Mouse (Mus musculus): ENCODE data around the gene Carns1. TPM values are rescaled to one million over a fixed set of nuclear protein-coding genes. Genes with fewer than 3 reads are reported as not detected.
"Not testable (repeated sequence)": the region's sequence is repeated elsewhere in the genome, so short reads cannot be mapped to it uniquely, and the experiment has no call there.

The Carns1 gene
- polyA plus RNA-seq, 1 experiment from 2014 or later: 6.0 TPM

DNA sequence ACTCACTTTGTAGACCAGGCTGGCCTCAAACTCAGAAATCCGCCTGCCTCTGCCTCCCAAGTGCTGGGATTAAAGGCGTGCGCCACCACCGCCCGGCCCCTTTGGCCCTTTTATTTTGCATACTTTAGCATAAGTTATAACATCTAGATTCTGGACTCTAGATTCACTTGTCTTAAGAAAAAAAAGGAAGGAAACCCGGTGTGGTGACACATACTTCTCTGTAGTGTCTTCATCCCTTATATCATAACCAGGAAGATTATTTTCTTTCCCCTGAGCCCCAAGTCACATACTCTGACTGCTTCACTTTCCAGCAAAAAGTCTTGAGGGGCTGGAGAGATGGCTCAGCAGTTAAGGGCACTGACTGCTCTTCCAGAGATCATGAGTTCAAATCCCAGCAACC is 53.4 kb downstream of the Carns1 start:
- H3K27me3 ChIP-seq (ENCODE audit: control insufficient read depth, insufficient read depth, low read length); H3K9ac ChIP-seq; H3K27ac ChIP-seq; DNase-seq (ENCODE audit: low spot score); H3K9me3 ChIP-seq (ENCODE audit: control insufficient read depth, low read length); ATAC-seq (ENCODE audit: low FRiP score); H3K4me3 ChIP-seq (replicated peaks; ENCODE audit: low read length); H3K36me3 ChIP-seq (replicated peaks; ENCODE audit: control insufficient read depth, insufficient read depth): not testable (repeated sequence)
- Histone ChIP-seq H3K4me2 (replicated peaks) (peak overlapping the region; percentile 33), H3K4me1 (replicated peaks; ENCODE audit: control insufficient read depth, insufficient read depth, low read length) (peaks cover 15% of the 10 kb centered on the region)
- 60% methylated on average over 6 of the region's 6 CpGs for WGBS

DNA sequence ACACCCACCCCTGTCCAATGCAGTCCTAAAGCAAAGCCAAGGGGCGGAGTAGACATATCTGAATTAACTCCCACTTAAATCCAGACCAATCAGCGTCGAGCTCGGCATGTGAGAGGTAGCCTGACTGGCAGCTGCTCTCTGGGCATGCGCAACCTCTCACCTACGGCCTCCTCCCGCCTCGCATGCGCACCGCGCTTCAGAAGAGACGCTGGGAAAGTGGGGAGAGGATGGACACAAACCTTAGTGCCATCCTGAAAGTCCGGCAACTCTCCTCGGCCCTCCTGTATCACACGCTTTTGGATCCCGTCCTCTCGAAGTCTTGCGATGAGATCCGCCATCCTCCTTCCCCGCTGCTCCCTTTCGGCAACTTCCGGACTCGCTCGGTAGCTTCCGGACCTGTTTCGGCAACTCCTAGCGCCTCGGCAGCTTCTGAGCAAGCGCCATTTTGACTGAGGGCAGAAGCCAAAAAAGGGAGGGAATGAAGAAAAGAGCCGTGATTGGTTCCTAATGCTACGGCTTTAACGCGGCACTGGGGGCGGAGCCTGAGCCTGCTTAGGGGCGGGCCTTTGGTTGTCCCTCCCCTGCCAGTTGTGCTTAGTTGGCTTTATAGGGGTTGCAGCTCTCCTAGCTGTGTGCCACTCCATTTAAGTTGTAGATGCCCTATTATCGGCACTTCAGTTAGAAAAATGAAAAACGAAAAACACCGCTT is 54.0 kb downstream of the Carns1 start:
- Histone ChIP-seq H3K4me2 (replicated peaks) (peak overlapping the region; percentile 37), H3K9me3 (ENCODE audit: control insufficient read depth, low read length) (no peaks in the 10 kb centered on the region), H3K4me1 (replicated peaks; ENCODE audit: control insufficient read depth, insufficient read depth, low read length) (peaks cover 9% of the 10 kb centered on the region), H3K27me3 (ENCODE audit: control insufficient read depth, insufficient read depth, low read length) (no peaks in the 10 kb centered on the region), H3K36me3 (replicated peaks; ENCODE audit: control insufficient read depth, insufficient read depth) (peaks cover 16% of the 10 kb centered on the region), H3K4me3 (replicated peaks; ENCODE audit: low read length) (peak overlapping the region; percentile 33), H3K27ac (peak overlapping the region; percentile 76), H3K9ac (peak overlapping the region; percentile 48)
- ATAC-seq (ENCODE audit: low FRiP score) (peak; percentile 81), DNase-seq (ENCODE audit: low spot score) (peak; percentile 98)
- 4% methylated on average over 38 of the region's 38 CpGs for WGBS

DNA sequence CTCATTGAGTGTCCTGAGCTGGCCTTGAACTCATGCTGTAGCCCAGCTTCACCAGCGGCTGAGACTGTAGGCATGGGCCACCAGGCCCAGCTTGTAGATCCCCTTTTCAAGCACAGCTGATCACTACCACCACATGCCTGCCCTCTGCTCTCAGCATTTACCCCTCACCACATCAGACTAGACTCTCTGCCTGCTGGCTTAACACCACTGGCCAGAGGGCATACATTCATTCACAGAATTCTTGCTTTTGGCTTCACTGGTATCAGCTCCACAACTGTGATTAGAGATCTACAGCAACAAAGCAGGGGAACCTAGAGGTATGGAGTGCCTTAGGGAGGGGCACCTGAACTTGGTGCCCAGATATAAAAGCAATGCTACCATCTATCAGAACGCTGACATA is 54.8 kb downstream of the Carns1 start:
- 98% methylated on average over 2 of the region's 2 CpGs for WGBS
- Histone ChIP-seq H3K9ac (no peak overlapping the region), H3K27ac (0 out of 2 replicates have a peak overlapping the region, but pooled peaks have one; percentile 76), H3K27me3 (ENCODE audit: control insufficient read depth, insufficient read depth, low read length) (no peaks in the 10 kb centered on the region), H3K36me3 (replicated peaks; ENCODE audit: control insufficient read depth, insufficient read depth) (peaks cover 24% of the 10 kb centered on the region), H3K4me1 (replicated peaks; ENCODE audit: control insufficient read depth, insufficient read depth, low read length) (peaks cover 9% of the 10 kb centered on the region), H3K4me3 (replicated peaks; ENCODE audit: low read length) (peak overlapping the region; percentile 33), H3K4me2 (replicated peaks) (peak overlapping the region; percentile 37), H3K9me3 (ENCODE audit: control insufficient read depth, low read length) (no peaks in the 10 kb centered on the region)
- ATAC-seq (ENCODE audit: low FRiP score) (no peak), DNase-seq (ENCODE audit: low spot score) (no peak)

DNA sequence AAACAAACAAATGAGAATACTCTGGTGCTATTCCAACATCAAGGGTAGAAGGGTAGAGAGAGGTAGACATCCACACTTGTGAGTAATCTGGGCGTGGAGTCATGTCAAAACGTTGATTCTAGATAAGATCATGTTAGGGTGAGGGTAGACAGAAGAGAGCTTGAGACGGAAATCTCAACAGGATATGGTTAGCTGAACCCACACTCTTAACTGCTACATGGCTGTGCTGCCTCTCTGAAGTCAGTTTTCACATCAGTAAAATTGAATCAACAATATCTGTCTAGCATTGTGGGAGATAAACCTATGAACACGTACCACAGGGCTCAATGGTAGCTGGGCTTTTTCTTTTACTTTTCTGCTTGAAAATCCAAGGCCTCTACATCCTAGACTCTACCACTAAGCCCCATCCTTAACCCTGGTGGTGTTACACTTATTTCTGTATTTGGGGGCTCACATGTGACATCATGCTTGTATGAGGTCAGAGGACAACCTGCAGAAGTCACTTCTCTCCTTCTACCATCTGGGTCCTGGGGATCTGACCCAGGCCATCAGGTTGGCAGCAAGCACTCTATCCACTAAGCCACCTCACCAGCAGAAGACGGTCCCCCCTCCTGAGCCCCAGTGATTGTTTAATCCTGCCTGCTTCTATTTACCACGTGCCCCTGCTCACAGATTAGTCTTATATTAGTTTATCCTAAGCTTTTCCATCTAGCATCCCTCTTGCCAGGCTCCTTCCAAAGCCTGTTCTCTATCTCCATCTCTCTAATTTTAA is 55.4 kb downstream of the Carns1 start:
- WGBS: 89% methylated on average over 6 of the region's 6 CpGs

DNA sequence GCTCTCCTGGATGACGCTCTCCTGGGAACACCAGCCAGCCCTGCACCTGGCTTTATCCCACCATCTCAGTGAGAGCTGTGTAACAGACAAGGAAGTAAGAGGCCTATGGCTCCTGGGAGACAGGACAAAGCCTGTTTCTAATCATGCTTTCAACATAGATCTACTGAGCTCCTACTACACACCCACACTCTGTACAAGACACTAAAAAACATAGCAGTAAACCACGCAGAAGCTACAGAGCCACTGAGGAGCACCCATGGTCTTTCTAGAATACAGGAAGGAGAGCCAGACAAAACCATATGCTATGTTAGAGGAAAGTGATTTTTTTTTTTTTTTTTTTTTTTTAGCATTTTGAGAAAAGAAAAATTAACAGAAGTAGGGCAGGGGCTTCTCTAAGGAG is 56.9 kb downstream of the Carns1 start:
- WGBS: 94% methylated on average over 2 of the region's 2 CpGs
- DNase-seq (ENCODE audit: low spot score) (no peak), ATAC-seq (ENCODE audit: low FRiP score) (no peak)
- peaks cover 45% of the 10 kb centered on the region for H3K36me3 ChIP-seq (replicated peaks; ENCODE audit: control insufficient read depth, insufficient read depth)
- no peak overlapping the region for H3K4me3 ChIP-seq (replicated peaks; ENCODE audit: low read length)
- H3K9me3 ChIP-seq (ENCODE audit: control insufficient read depth, low read length): no peaks in the 10 kb centered on the region
- peaks cover 9% of the 10 kb centered on the region for H3K4me1 ChIP-seq (replicated peaks; ENCODE audit: control insufficient read depth, insufficient read depth, low read length)
- no peak overlapping the region for H3K4me2 ChIP-seq (replicated peaks)
- no peak overlapping the region for H3K9ac ChIP-seq
- H3K27me3 ChIP-seq (ENCODE audit: control insufficient read depth, insufficient read depth, low read length): no peaks in the 10 kb centered on the region
- H3K27ac ChIP-seq: no peak overlapping the region

More for the DNA sequence above, 55.4 kb downstream of the Carns1 start:
- DNase-seq (ENCODE audit: low spot score) (no peak), ATAC-seq (ENCODE audit: low FRiP score) (no peak)
- no peaks in the 10 kb centered on the region for H3K27me3 ChIP-seq (ENCODE audit: control insufficient read depth, insufficient read depth, low read length)
- H3K27ac ChIP-seq: no peak overlapping the region
- H3K4me3 ChIP-seq (replicated peaks; ENCODE audit: low read length): no peak overlapping the region
- H3K36me3 ChIP-seq (replicated peaks; ENCODE audit: control insufficient read depth, insufficient read depth): peaks cover 30% of the 10 kb centered on the region
- peaks cover 9% of the 10 kb centered on the region for H3K4me1 ChIP-seq (replicated peaks; ENCODE audit: control insufficient read depth, insufficient read depth, low read length)
- no peaks in the 10 kb centered on the region for H3K9me3 ChIP-seq (ENCODE audit: control insufficient read depth, low read length)
- H3K9ac ChIP-seq: no peak overlapping the region
- no peak overlapping the region for H3K4me2 ChIP-seq (replicated peaks)

DNA sequence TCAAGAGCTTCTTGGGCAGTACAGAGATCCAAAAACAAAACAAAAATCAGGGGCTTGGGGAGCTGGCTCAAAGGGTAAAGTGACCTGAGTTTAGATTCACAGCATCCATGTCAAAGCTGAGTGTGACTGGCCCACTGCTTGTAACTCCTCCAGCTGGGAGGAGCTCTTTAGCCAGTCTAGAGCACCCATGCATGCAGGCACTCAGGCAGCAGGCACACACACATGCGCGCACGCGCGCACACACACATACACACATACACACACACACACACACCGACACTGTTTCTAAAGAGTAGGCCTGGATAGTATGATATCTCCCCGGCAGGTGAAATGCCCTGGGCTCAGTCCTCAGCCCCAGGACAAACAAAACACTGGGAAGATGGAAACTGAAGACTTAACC is 58.3 kb downstream of the Carns1 start:
- Histone ChIP-seq H3K4me3 (replicated peaks; ENCODE audit: low read length) (no peak overlapping the region), H3K36me3 (replicated peaks; ENCODE audit: control insufficient read depth, insufficient read depth) (peaks cover 59% of the 10 kb centered on the region), H3K4me2 (replicated peaks) (no peak overlapping the region), H3K4me1 (replicated peaks; ENCODE audit: control insufficient read depth, insufficient read depth, low read length) (peaks cover 9% of the 10 kb centered on the region), H3K9ac (no peak overlapping the region), H3K27ac (no peak overlapping the region), H3K9me3 (ENCODE audit: control insufficient read depth, low read length) (no peaks in the 10 kb centered on the region), H3K27me3 (ENCODE audit: control insufficient read depth, insufficient read depth, low read length) (no peaks in the 10 kb centered on the region)
- ATAC-seq (ENCODE audit: low FRiP score) (no peak), DNase-seq (ENCODE audit: low spot score) (no peak)
- 97% methylated on average over 7 of the region's 7 CpGs for WGBS

DNA sequence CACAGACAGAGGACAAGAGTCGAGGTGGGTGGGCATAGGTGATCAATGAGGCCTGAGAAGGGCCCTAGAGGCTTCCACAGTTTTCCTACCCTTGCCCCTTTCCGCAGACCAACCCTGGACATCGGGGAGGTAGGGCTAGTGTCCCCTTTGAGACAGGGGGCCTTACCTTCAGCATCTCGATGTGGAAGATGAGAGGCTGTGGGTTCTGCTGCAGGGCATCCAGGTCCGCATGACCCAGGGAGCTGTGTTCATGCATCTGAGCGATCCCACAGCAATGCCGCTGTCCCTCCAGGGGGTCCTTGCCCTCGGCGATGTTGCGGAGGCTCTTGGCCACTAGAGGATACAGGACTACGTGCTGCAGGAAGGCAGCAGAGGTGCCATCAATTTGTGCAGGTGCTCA is 59.5 kb downstream of the Carns1 start:
- 85% methylated on average over 11 of the region's 11 CpGs for WGBS
- peaks cover 8% of the 10 kb centered on the region for H3K4me1 ChIP-seq (replicated peaks; ENCODE audit: control insufficient read depth, insufficient read depth, low read length)
- no peak overlapping the region for H3K4me3 ChIP-seq (replicated peaks; ENCODE audit: low read length)
- ATAC-seq (ENCODE audit: low FRiP score) (no peak), DNase-seq (ENCODE audit: low spot score) (no peak)
- no peak overlapping the region for H3K4me2 ChIP-seq (replicated peaks)
- H3K36me3 ChIP-seq (replicated peaks; ENCODE audit: control insufficient read depth, insufficient read depth): peaks cover 70% of the 10 kb centered on the region
- no peaks in the 10 kb centered on the region for H3K27me3 ChIP-seq (ENCODE audit: control insufficient read depth, insufficient read depth, low read length)
- H3K9me3 ChIP-seq (ENCODE audit: control insufficient read depth, low read length): no peaks in the 10 kb centered on the region
- H3K27ac ChIP-seq: no peak overlapping the region
- H3K9ac ChIP-seq: no peak overlapping the region

DNA sequence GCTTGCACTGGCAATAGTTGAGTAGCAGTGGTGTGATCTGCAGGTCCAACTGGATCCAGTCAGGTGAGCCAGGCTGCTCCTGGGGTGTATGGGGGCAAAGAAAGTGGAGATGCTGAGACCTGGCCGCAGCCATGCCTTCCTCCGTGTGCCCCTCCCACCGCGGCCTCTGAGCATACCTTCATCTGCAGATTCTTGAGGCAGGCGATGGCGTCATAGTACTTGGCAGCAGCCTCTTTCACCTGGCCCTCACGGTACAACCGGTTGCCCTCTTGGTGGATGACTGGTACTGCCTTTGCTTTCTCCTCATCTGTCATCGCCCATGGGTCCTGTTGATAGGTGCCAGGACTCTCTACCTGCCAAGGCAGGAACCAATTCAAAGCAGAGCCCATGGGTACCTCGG is 60.1 kb downstream of the Carns1 start:
- ATAC-seq (ENCODE audit: low FRiP score) (no peak), DNase-seq (ENCODE audit: low spot score) (no peak)
- H3K27me3 ChIP-seq (ENCODE audit: control insufficient read depth, insufficient read depth, low read length): no peaks in the 10 kb centered on the region
- no peak overlapping the region for H3K4me2 ChIP-seq (replicated peaks)
- H3K9me3 ChIP-seq (ENCODE audit: control insufficient read depth, low read length): no peaks in the 10 kb centered on the region
- 0 out of 2 replicates have a peak, but pooled peaks cover under 1% of the 10 kb centered on the region for H3K4me1 ChIP-seq (replicated peaks; ENCODE audit: control insufficient read depth, insufficient read depth, low read length)
- H3K9ac ChIP-seq: no peak overlapping the region
- peaks cover 73% of the 10 kb centered on the region for H3K36me3 ChIP-seq (replicated peaks; ENCODE audit: control insufficient read depth, insufficient read depth)
- H3K27ac ChIP-seq: no peak overlapping the region
- H3K4me3 ChIP-seq (replicated peaks; ENCODE audit: low read length): no peak overlapping the region
- WGBS: 97% methylated on average over 10 of the region's 10 CpGs

DNA sequence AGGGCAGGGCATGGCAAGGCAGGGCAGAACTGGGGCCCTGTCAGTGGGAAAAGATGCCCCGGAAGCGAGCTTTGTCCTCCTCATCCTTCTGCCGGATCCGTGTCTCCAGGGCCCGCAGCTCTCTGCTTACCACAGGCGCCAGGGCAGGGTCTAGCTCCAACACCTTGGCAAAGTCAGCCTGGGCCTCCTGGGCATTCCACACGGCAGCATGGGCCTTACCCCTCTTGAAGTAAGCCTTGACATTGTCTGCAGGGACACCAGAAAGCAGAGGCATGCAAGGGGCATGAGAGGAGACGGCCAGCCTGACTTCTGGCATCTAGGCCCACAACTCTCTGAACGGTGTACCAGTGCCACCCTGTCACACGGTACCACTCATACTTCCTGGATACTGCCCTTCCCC is 60.7 kb downstream of the Carns1 start:
- Histone ChIP-seq H3K27ac (no peak overlapping the region), H3K27me3 (ENCODE audit: control insufficient read depth, insufficient read depth, low read length) (no peaks in the 10 kb centered on the region), H3K9me3 (ENCODE audit: control insufficient read depth, low read length) (no peaks in the 10 kb centered on the region), H3K36me3 (replicated peaks; ENCODE audit: control insufficient read depth, insufficient read depth) (peaks cover 79% of the 10 kb centered on the region), H3K4me3 (replicated peaks; ENCODE audit: low read length) (no peak overlapping the region), H3K4me2 (replicated peaks) (no peak overlapping the region), H3K4me1 (replicated peaks; ENCODE audit: control insufficient read depth, insufficient read depth, low read length) (no peaks in the 10 kb centered on the region), H3K9ac (no peak overlapping the region)
- 93% methylated on average over 10 of the region's 10 CpGs for WGBS
- ATAC-seq (ENCODE audit: low FRiP score) (no peak), DNase-seq (ENCODE audit: low spot score) (no peak)
